9 mouse cellular contexts compared by ENCODE assay signal in genomic region chr5:104982535-104982934, GRCm38 (mm10). TPM values are rescaled to one million over a fixed set of nuclear protein-coding genes. Genes with fewer than 3 reads are reported as not detected.
DNase-seq lines count a peak whose midpoint lies in the region; ATAC-seq lines count a peak whose summit lies in the region.
"Had no signal": no experiment of that assay in that cellular context is flagged by ENCODE, and none has a peak within 500 bp of the region (broad histone marks: within the 10 kb centered on the region; RNA-seq: fewer than 3 reads in every experiment).

Abcg3 (minus strand) TSS chr5:104982718.

- H3K9me3 ChIP-seq in intestine, embryonic 15.5 days: no peaks in the 10 kb centered on the region

- no peak within 1 kb of the TSS for H3K27ac ChIP-seq in intestine, embryonic 15.5 days

- no peak within 1 kb of the TSS for H3K9ac ChIP-seq in intestine, embryonic 15.5 days

- H3K4me3 ChIP-seq in intestine, embryonic 15.5 days (replicated peaks): peak within 1 kb of the TSS; percentile 22; the same call in 1 of the 2 replicates

- WGBS in intestine, embryonic 15.5 days: 34% methylated on average over 12 of the region's 12 CpGs

- no peaks in the 10 kb centered on the region for H3K27me3 ChIP-seq in intestine, embryonic 15.5 days (replicated peaks)

- H3K4me1 ChIP-seq in intestine, embryonic 15.5 days (replicated peaks): 0 out of 2 replicates have a peak, but pooled peaks cover 4% of the 10 kb centered on the region

- no peak for ATAC-seq in intestine, embryonic 15.5 days
- ATAC-seq in megakaryocyte progenitor cell, adult 5-6 weeks (replicated peaks; ENCODE audit: poor library complexity): peak; percentile 79
- ATAC-seq in erythroid progenitor cell, adult 5-6 weeks (replicated peaks; ENCODE audit: low FRiP score, poor library complexity, severe bottlenecking): no peak

- H3K36me3 ChIP-seq in intestine, embryonic 15.5 days: no peaks in the 10 kb centered on the region

- DNase-seq in 416B (ENCODE audit: low read depth) (peak; percentile 5), A20 (ENCODE audit: low read depth, low spot score) (peak; percentile 7)
- DNase-seq in layer of hippocampus, adult 11-12 months (ENCODE audit: low spot score): no peak
- no peak for DNase-seq in c-Kit-positive CD71-positive TER-119-positive erythroid progenitor cells, embryonic 14.5 days (ENCODE audit: low spot score)
- no peak for DNase-seq in layer of hippocampus, postnatal 14 days (ENCODE audit: low spot score in 2 of 2)
- DNase-seq: cerebellum, postnatal 36 days had no signal

- peak within 1 kb of the TSS; percentile 48 for H3K4me2 ChIP-seq in intestine, embryonic 15.5 days (replicated peaks)

RNA-seq across cellular contexts. Expression of gene Abcg3, which starts in this region (rescaled TPM):
- 2.9 and 3.2 TPM in 2 replicates for polyA plus RNA-seq in intestine, embryonic 15.5 days (2015; fragmentation: Nextera tagmentation; extraction: Ambion mirVana)
- 0.42 and 0.83 TPM in 2 replicates for total RNA-seq in megakaryocyte progenitor cell, adult 5-6 weeks (2015)
- 0.61 and 1.4 TPM in 2 replicates for total RNA-seq in megakaryocyte progenitor cell, adult 5-6 weeks (2017)
- total RNA-seq in erythroid progenitor cell, adult 5-6 weeks (2015; ENCODE audit: low replicate concordance): 5.4 and 10.1 TPM in 2 replicates
- 6.0 and 10.5 TPM in 2 replicates for total RNA-seq in erythroid progenitor cell, adult 5-6 weeks (2017; ENCODE audit: low replicate concordance)
- under 1 TPM in 1 of 2 experiments, not detected in 1; 0.14 TPM for total RNA-seq in layer of hippocampus, postnatal 14 days (2021)

Comparison
In these comparisons a context has a peak if more than half of its experiments do, and no peak if none do; other contexts are left out.
1. DNase-seq: peak in 416B (single experiment) and A20 (single experiment); none in layer of hippocampus, adult 11-12 months (single experiment), c-Kit-positive CD71-positive TER-119-positive erythroid progenitor cells, embryonic 14.5 days (single experiment) and layer of hippocampus, postnatal 14 days (0 of 2).